Mouse (Mus musculus) ES-E14 (cell line): ENCODE data around the gene Palm3. TPM values are rescaled to one million over a fixed set of nuclear protein-coding genes. Genes with fewer than 3 reads are reported as not detected.
A peak's percentile ranks its signal among the peaks of the same experiment; 100 is the strongest.

Experiments
- DNase-seq: peaks from one replicate; pipeline ENCODE4 v3.0.0-alpha.2; 2013; ENCODE audit warnings: low read depth, low spot score
- H3K27ac ChIP-seq: 2 replicates; pipeline ENCODE4 v1.5.1; 2012; ENCODE audit warnings: low read depth, mild to moderate bottlenecking, low read length, moderate library complexity, mixed read lengths; ENCODE audit not compliant: poor library complexity, insufficient read depth, severe bottlenecking
- H3K36me3 ChIP-seq: 2 replicates; pipeline ENCODE4 v1.6.1; 2012; ENCODE audit warnings: mild to moderate bottlenecking, low read length, moderate library complexity, mixed read lengths; ENCODE audit not compliant: control insufficient read depth, poor library complexity, insufficient read depth, severe bottlenecking
- H3K4me1 ChIP-seq, 2 experiments: fragments of 150-350 bp in 1 of 2; sonication (generic) in 1 of 2; 2 replicates each; pipeline ENCODE4 v1.6.1; 2012; ENCODE audit warnings: low read length in 2 of 2, mild to moderate bottlenecking in 1 of 2, mixed read lengths in 1 of 2; ENCODE audit not compliant: control insufficient read depth in 2 of 2, insufficient read depth in 2 of 2, poor library complexity in 1 of 2
- H3K4me3 ChIP-seq, 2 experiments: fragments of 150-350 bp in 1 of 2; sonication (generic) in 1 of 2; 2 replicates each; pipeline ENCODE4 v1.5.1; 2012; ENCODE audit warnings: low read length in 2 of 2, low read depth in 1 of 2, mild to moderate bottlenecking in 1 of 2, mixed read lengths in 1 of 2; ENCODE audit not compliant: insufficient read depth in 1 of 2, poor library complexity in 1 of 2, severe bottlenecking in 1 of 2
- H3K9ac ChIP-seq: 2 replicates; pipeline ENCODE4 v1.6.1; 2012; ENCODE audit warnings: low read depth, mild to moderate bottlenecking, low read length, mixed read lengths; ENCODE audit not compliant: poor library complexity, insufficient read depth, severe bottlenecking
- H3K9me3 ChIP-seq: fragments of 150-350 bp; sonication (generic); 2 replicates; pipeline ENCODE4 v1.6.1; 2012; ENCODE audit warnings: low read depth, mild to moderate bottlenecking, low read length; ENCODE audit not compliant: control insufficient read depth, insufficient read depth
- CHD2 ChIP-seq: IDR thresholded peaks from 2 replicates; pipeline ENCODE4 v1.6.1; 2014; ENCODE audit warnings: mild to moderate bottlenecking, low read depth, low read length, inconsistent platforms
- HCFC1 ChIP-seq: IDR thresholded peaks from 2 replicates; pipeline ENCODE4 v1.6.1; 2012; ENCODE audit warnings: low read length, inconsistent platforms, borderline replicate concordance; ENCODE audit not compliant: insufficient read depth
- MAFK ChIP-seq: IDR thresholded peaks from 2 replicates; pipeline ENCODE4 v1.6.1; 2014; ENCODE audit warnings: mild to moderate bottlenecking, low read depth, low read length, inconsistent platforms; ENCODE audit not compliant: insufficient read depth
- ZC3H11A ChIP-seq: IDR thresholded peaks from 2 replicates; pipeline ENCODE4 v1.6.1; 2012; ENCODE audit warnings: low read depth, mild to moderate bottlenecking, inconsistent platforms, low read length, borderline replicate concordance
- ZNF384 ChIP-seq: IDR thresholded peaks from 2 replicates; pipeline ENCODE4 v1.6.1; 2012; ENCODE audit warnings: low read depth, low read length, inconsistent platforms
- in situ Hi-C, 2 experiments: fragments of 600-800 bp; cut with MboI; formaldehyde crosslinking; loops; one replicate each; pipeline ENCODE4 v1.15.1; 2025; ENCODE audit warnings: low sequenced_read_pairs in 2 of 2, inconsistent platforms in 1 of 2; ENCODE audit not compliant: unreplicated experiment in 2 of 2
- total RNA-seq: library from RNA; depleted of rRNA; stranded (reverse); fragments of 300-350 nt; gene quantifications from 2 replicates; pipeline ENCODE4 v1.2.3, GENCODE M21; 2012

Gene Palm3
- total RNA-seq, 1 experiment = 29.0 TPM

- no peak for TF ChIP-seq MAFK
- H3K27ac ChIP-seq = no peak overlapping the region
- no peaks in the 10 kb centered on the region for H3K9me3 ChIP-seq
- peaks cover 21% of the 10 kb centered on the region for H3K36me3 ChIP-seq
- no peak for DNase-seq
- H3K4me3 ChIP-seq = no peak overlapping the region
- no peak overlapping the region for H3K9ac ChIP-seq
- in situ Hi-C loops = no loop called here
- peaks cover 10 to 22% of the 10 kb centered on the region in 2 experiments for H3K4me1 ChIP-seq
Measured at GRCm38 (mm10) chr8:83999825-84000224, 21.4 kb upstream of the Palm3 start.

GRCm38 (mm10) chr8:84001281-84002000, 19.8 kb upstream of the Palm3 start, which contains the start of gene 1700067K01Rik:
Gene 1700067K01Rik (plus strand): TSS chr8:84001502.
- Histone ChIP-seq H3K9me3 (no peaks in the 10 kb centered on the region), H3K27ac (no peak within 1 kb of the TSS), H3K9ac (peak within 1 kb of the TSS; percentile 68), H3K4me1 (peaks cover 13 to 18% of the 10 kb centered on the region in 2 experiments), H3K4me3 (peak within 1 kb of the TSS; percentile 52 to 59), H3K36me3 (peaks cover 21% of the 10 kb centered on the region)
- DNase-seq = no peak
- in situ Hi-C loops = no loop called here
- TF ChIP-seq ZNF384 (no peak), ZC3H11A (no peak), CHD2 (no peak), MAFK (no peak), HCFC1 (0 out of 2 replicates have a peak, but pooled peaks have one; percentile 37)

DNA sequence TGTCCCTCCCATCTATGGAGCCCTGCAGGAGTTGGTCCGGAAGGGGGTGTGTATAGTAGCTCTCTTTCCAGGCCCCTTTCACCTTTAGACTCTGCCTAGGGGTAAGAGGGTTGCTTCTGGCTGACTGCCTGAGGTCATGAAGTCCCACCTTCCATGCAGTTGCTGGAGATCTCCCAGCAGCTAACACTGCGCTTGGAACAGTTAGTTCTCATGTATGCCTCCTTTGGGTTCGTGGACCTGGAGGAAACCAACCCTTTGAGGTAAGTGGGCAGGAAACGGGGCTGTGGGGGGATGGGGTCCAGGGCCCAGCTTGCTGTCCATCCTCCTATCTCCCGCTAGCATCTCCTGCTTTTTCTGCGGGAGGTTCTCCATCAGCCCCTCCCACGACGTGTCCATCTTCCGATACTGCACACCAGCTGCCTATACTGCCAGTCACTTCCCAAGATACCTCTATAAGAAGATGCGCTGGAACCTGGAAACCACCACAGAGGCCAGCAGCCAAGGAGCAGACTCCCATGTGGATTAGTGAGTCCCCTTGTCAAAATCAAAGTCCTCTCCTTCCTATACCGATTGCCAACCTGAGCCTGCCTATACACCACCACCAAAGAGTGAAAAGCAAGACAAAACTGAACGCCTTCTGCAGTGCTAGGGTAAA, 18.2 kb upstream of the Palm3 start:
- no peaks in the 10 kb centered on the region for H3K9me3 ChIP-seq
- H3K27ac ChIP-seq = no peak overlapping the region
- peaks cover 15 to 18% of the 10 kb centered on the region in 2 experiments for H3K4me1 ChIP-seq
- in situ Hi-C loops = no loop called here
- no peak overlapping the region; a peak in 1 of 4 replicates for H3K4me3 ChIP-seq
- no peak for DNase-seq
- H3K9ac ChIP-seq = no peak overlapping the region
- no peak for TF ChIP-seq ZNF384
- TF ChIP-seq CHD2 = no peak
- TF ChIP-seq ZC3H11A = no peak
- TF ChIP-seq HCFC1 = no peak
- no peak for TF ChIP-seq MAFK
- peaks cover 21% of the 10 kb centered on the region for H3K36me3 ChIP-seq

DNA sequence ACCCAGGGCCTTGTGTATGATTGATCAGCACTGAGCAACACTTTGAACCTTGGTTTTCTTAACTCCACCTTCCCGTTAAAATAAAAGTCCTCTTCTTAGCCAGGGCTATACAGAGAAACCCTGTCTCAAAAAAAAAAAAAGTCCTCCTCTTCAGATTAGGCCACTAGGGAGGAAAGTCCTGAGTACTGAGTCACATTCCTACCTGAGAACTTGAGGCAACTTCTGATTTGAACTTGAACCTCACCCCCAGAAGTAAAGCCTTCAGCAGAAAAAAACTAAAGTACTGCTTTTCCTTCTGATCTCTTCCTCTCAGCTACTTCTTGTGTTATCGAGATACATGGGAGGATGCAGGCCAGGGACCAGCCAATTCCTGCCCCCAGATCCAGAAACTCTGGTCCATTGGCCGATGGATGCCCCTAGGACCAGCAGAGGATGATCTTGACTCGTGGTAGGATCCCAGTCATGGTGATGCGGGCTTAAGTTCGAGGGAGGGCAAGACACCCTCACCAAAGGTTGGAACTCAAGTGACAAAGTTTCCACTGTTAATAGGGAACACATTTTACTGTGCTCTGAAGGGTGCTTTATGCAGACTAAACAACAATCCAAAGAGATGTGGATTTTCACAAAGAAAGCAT, 17.5 kb upstream of the Palm3 start:
- in situ Hi-C loops = no loop called here
- Histone ChIP-seq H3K27ac (no peak overlapping the region), H3K4me3 (peak overlapping the region; percentile 69 to 76; a peak in 3 of 4 replicates), H3K9me3 (no peaks in the 10 kb centered on the region), H3K36me3 (peaks cover 21% of the 10 kb centered on the region), H3K9ac (no peak overlapping the region; the same call in 1 of the 2 replicates), H3K4me1 (peaks cover 14 to 18% of the 10 kb centered on the region in 2 experiments)
- DNase-seq = no peak
- no peak for TF ChIP-seq MAFK
- no peak for TF ChIP-seq ZC3H11A
- TF ChIP-seq CHD2 = no peak
- peak; percentile 86 for TF ChIP-seq ZNF384
- no peak for TF ChIP-seq HCFC1
